Mouse (Mus musculus) ES-Bruce4 (cell line): ENCODE data around the gene Sdf2.

Experiments
- CTCF ChIP-seq: IDR thresholded peaks from one replicate; pipeline ENCODE4 v1.8.1; 2011; ENCODE audit warnings: low read depth, low read length
- POLR2A ChIP-seq: IDR thresholded peaks from one replicate; pipeline ENCODE4 v1.8.1; 2011; ENCODE audit warnings: low read length; ENCODE audit not compliant: insufficient read depth

DNA sequence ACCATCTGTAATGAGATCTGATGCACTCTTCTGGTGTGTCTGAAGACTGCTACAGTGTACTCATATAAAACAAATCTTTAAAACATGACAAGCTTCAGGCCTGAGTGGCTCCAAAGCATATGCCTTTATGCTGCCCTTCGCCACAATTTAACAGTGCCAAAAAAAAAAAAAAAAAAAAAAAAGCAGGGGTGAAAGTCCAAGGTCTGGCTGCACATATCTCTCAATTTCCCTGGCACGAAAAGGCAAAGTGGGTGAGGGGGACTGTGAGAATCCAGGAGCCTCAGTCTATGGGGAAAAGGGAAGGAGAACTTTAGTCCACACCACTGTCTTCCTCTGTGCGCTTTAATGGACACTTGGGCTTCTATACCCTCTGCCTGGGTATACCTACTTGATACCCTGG lies 43.2 kb upstream of the Sdf2 start:
- TF ChIP-seq CTCF (no peak), POLR2A (no peak)
